Mouse (Mus musculus): ENCODE measurements around the gene Il2.

The Il2 gene

GRCm38 (mm10) chr3:37125655-37126054 lies at the start of gene Il2:
Gene Il2, minus strand, starts transcription at chr3:37125959.
- DNase-seq (ENCODE audit: low read depth, low spot score): no peak

GRCm38 (mm10) chr3:37174711-37175572 lies 49.2 kb upstream of the Il2 start:
- DNase-seq (ENCODE audit: low read depth, low spot score): no peak

GRCm38 (mm10) chr3:37173285-37173684 lies 47.5 kb upstream of the Il2 start:
- no peak for DNase-seq (ENCODE audit: low read depth, low spot score)

- no peak for DNase-seq (ENCODE audit: low read depth, low spot score)
These were observed 43.5 kb upstream of the Il2 start for GRCm38 (mm10) chr3:37169283-37169682.

GRCm38 (mm10) chr3:37161096-37161495 lies 35.3 kb upstream of the Il2 start:
- no peak for DNase-seq (ENCODE audit: low read depth, low spot score)

- no peak for DNase-seq (ENCODE audit: low read depth, low spot score)
These were observed 32.5 kb upstream of the Il2 start for GRCm38 (mm10) chr3:37158246-37158645.

GRCm38 (mm10) chr3:37157082-37157481 lies 31.3 kb upstream of the Il2 start:
- DNase-seq (ENCODE audit: low read depth, low spot score): no peak

- no peak for DNase-seq (ENCODE audit: low read depth, low spot score)
These were observed 28.6 kb upstream of the Il2 start for GRCm38 (mm10) chr3:37154396-37154795.

GRCm38 (mm10) chr3:37153004-37153403 lies 27.2 kb upstream of the Il2 start:
- no peak for DNase-seq (ENCODE audit: low read depth, low spot score)

- no peak for DNase-seq (ENCODE audit: low read depth, low spot score)
These were observed 26.5 kb upstream of the Il2 start for GRCm38 (mm10) chr3:37152274-37152673.

- DNase-seq (ENCODE audit: low read depth, low spot score): no peak
These were observed 21.1 kb upstream of the Il2 start for GRCm38 (mm10) chr3:37146810-37147209.

GRCm38 (mm10) chr3:37146406-37146805 lies 20.6 kb upstream of the Il2 start:
- DNase-seq (ENCODE audit: low read depth, low spot score): no peak

- no peak for DNase-seq (ENCODE audit: low read depth, low spot score)
These were observed 19.2 kb upstream of the Il2 start for GRCm38 (mm10) chr3:37144979-37145378.

GRCm38 (mm10) chr3:37141827-37142226 lies 16.1 kb upstream of the Il2 start:
- no peak for DNase-seq (ENCODE audit: low read depth, low spot score)

- no peak for DNase-seq (ENCODE audit: low read depth, low spot score)
These were observed 14.6 kb upstream of the Il2 start for GRCm38 (mm10) chr3:37140168-37140906.

- DNase-seq (ENCODE audit: low read depth, low spot score): no peak
These were observed 13.4 kb upstream of the Il2 start for GRCm38 (mm10) chr3:37139192-37139591.

GRCm38 (mm10) chr3:37137231-37137630 lies 11.5 kb upstream of the Il2 start:
- no peak for DNase-seq (ENCODE audit: low read depth, low spot score)

GRCm38 (mm10) chr3:37129063-37129462 lies 3.3 kb upstream of the Il2 start:
- no peak for DNase-seq (ENCODE audit: low read depth, low spot score)

- no peak for DNase-seq (ENCODE audit: low read depth, low spot score)
These were observed 2.5 kb upstream of the Il2 start for GRCm38 (mm10) chr3:37128269-37128668.

GRCm38 (mm10) chr3:37126162-37126561 lies 403 bp upstream of the Il2 start:
- DNase-seq (ENCODE audit: low read depth, low spot score): no peak

GRCm38 (mm10) chr3:37090721-37091120 lies 35.0 kb downstream of the Il2 start:
- peak; percentile 10 for DNase-seq (ENCODE audit: low read depth, low spot score)

GRCm38 (mm10) chr3:37084860-37085259 lies 40.9 kb downstream of the Il2 start:
- DNase-seq (ENCODE audit: low read depth, low spot score): no peak

GRCm38 (mm10) chr3:37073211-37073610 lies 52.5 kb downstream of the Il2 start:
- no peak for DNase-seq (ENCODE audit: low read depth, low spot score)

Data from telencephalon, adult 2 months (tissue).